Mouse (Mus musculus): ENCODE data around the gene Stk39.

- TF ChIP-seq POLR2A (IDR thresholded peaks at IDR 0.05; ENCODE audit: extremely low read depth, insufficient read depth, low read length) (no peak), CTCF (IDR thresholded peaks at IDR 0.05; ENCODE audit: low read depth, low read length) (no peak)
Measured at GRCm38 (mm10) chr2:68378319-68378718, 93.7 kb downstream of the Stk39 start.
